Mouse (Mus musculus): ENCODE measurements around the gene Pmis2.

- TF ChIP-seq CTCF (IDR thresholded peaks at IDR 0.05) (no peak), EP300 (IDR thresholded peaks at IDR 0.05) (peak; percentile 53; the same call in 1 of the 2 replicates)
Observed at GRCm38 (mm10) chr7:30649591-30650540, 21.5 kb downstream of the Pmis2 start, which contains the start of gene Rbm42.

All from lung, postnatal 0 days (tissue).